Mouse (Mus musculus) left cerebral cortex, postnatal 10 days (tissue): ENCODE data around the gene Mef2c. TPM values are rescaled to one million over a fixed set of nuclear protein-coding genes. Genes with fewer than 3 reads are reported as not detected.

Experiments
- DNase-seq, 2 experiments: peaks; one replicate each; pipeline ENCODE4 v3.0.0; 2021 to 2022; ENCODE audit warnings: low spot score in 2 of 2, mixed read lengths in 1 of 2; ENCODE audit errors: extremely low spot score in 1 of 2
- intact Hi-C: fragments of 180-260 bp; cut with DNase I; formaldehyde crosslinking; loops from one replicate; pipeline ENCODE4 v1.15.1; 2025
- total RNA-seq, 2 experiments: library from RNA; stranded (reverse); gene quantifications; 2 replicates each; pipeline ENCODE4 v1.2.3; 2021

Gene Mef2c
- 1,000 to 10,000 TPM; 1,053 to 1,235 TPM for total RNA-seq

- intact Hi-C loops: no loop called here
- DNase-seq: no peak
Measured at GRCm38 (mm10) chr13:83503919-83504318, at the start of gene Mef2c. Gene Mef2c (plus strand): TSS chr13:83504034.

DNA sequence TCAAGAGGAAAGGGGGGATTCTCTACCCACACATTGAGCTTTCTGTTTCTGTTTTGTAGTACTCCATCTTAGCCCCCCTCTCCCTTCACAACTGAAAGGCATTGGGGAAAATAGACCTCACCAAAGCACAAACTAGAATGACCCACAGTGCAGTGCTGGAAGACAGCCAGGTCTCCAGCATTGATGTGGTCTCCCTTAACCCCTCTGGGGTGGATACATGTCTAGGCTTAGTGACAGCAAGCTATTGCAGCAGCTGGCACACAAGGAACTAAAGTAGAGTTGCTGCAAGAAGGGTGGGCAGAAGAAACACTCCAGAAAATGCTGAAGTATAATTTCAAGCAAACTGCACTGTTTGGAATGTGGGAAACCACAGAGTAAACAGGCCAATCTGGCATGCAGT, 45.1 kb upstream of the Mef2c start:
- DNase-seq: peak in 1 of 2 experiments; percentile 22
- intact Hi-C loops: no loop called here

- intact Hi-C loops: no loop called here
- no peak for DNase-seq
Measured at GRCm38 (mm10) chr13:83459600-83459999, 44.2 kb upstream of the Mef2c start.

DNA sequence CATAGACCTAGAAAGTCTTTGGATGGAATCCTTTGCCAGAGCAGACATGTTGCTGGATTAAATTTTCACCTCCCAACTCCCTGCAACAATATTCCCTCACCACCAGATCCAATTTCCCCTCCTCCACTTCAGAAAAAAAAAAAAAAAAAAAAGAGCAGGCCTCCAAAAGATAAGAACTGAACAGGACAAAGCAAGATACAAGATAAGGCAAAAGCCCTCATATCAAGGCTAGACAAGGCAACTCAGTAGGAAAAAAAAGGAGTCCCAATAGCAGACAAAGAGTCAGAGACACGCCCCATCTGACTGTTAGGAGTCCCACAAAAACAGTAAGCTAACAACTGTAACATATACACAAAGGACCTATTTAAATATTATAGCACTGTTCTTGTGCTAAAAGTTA, 43.2 kb upstream of the Mef2c start:
- intact Hi-C loops: no loop called here
- DNase-seq: no peak

DNA sequence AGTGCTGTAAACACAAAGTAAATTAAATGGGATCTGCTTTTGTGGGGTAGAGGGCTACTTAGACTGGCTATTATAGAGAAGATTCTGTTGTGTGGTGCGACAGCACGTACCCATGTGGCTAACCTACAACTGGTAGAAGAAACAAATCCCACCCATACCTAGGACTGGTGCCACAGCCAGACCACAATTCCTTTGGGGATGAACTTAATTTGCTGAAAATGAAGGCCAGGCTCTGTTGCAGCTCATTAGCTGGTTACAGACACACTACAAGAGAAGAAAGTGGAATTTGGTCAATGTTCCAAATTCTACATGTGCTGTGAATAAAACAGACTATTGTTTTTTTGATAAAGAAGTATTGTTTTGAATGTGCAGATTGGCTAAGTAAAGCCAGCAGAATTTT, 42.3 kb upstream of the Mef2c start:
- no peak for DNase-seq
- intact Hi-C loops: no loop called here

- DNase-seq: no peak
- intact Hi-C loops: no loop called here
Measured at GRCm38 (mm10) chr13:83466756-83467155, 37.1 kb upstream of the Mef2c start.

DNA sequence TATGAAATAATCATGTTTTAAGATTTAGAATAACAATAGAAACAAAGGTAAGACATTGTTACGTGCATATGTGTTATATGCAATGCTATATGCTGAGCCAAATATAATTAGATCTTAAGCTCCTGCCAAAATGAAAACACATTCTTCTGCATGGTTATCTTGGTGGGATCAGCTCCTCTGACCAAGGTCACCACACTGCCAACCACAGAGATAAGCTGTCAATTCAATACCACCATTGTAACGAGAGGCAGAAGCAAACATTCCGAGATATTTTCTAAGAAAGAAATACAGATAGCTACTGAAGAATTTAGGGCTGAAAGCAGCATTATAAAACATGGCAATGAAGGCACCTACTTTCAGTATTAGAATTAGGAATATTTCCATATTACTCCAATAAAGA, 35.0 kb upstream of the Mef2c start:
- intact Hi-C loops: no loop called here
- no peak for DNase-seq

GRCm38 (mm10) chr13:83473755-83474154, 30.1 kb upstream of the Mef2c start:
- intact Hi-C loops: no loop called here
- DNase-seq: no peak

DNA sequence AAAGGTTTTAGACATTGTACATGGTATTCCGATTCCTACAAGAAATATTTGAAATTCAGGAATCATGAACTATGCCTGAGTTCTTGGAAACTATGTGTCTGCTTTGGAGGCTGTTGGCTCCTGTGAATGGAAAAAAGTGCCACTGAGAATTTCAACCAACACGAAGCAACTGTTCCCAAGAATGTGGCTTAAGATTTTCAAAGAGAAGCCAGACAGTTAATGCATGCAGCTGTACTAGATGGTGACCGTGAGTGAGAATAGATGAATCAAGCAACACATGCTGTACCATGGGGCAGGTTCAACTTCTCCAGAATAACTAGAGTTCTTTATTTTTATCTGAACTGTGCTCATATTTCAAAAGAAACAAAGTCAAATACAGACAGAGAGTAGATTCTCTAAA, 23.4 kb upstream of the Mef2c start:
- peak in 1 of 2 experiments; percentile 22 for DNase-seq
- intact Hi-C loops: no loop called here

GRCm38 (mm10) chr13:83481310-83481709, 22.5 kb upstream of the Mef2c start:
- DNase-seq: peak; percentile 22 to 23
- intact Hi-C loops: no loop called here

- DNase-seq: no peak
- intact Hi-C loops: no loop called here
Measured at GRCm38 (mm10) chr13:83482087-83482486, 21.7 kb upstream of the Mef2c start.

DNA sequence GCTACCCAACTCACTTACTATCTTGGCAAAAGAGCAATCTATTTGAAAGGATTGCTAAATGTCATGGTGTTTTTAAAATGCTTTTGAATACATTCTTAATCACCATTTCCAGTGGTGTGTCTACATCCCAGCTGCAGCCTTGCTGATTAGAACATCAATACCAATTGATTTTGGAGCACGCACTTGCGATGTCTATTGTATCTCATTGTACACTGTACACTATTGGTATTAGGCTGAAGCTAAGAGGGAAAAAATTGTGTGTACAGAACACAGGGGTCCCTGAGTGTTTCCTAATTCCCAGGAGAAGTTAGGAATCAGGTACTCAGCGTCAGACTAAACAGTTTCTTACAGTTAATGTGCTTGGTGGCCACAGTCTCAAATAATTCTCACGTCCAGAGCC, 19.6 kb upstream of the Mef2c start:
- intact Hi-C loops: no loop called here
- no peak for DNase-seq

DNA sequence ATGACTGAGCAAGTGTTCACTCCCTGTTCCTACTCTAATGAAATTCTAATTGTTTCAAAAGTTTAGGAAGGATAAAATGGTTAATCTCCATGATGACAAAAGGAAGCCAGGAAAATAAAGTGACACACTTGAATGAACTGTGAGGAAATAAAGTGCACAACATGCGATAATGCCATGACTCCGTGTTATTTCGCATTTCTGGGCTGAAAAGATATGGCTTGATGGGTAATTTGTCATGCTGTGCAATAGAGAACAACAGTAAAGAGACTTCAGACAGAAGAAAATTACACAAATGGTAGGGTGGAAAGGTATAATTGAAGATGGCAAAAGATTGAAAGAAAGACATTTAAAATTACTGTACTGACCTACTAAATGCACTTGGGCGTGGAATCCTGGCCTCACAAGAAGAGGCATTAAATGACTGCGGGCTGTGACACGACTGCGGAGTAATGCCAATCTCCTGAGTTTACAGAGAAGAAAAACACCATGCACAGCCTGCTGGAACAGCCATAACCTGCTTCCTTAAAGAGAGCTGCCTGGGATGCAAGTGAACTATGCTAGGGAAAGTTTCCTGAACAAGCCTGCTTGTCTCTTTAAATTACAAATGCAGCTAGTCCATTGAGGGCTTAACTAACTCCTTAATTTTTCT, 19.0 kb upstream of the Mef2c start:
- intact Hi-C loops: no loop called here
- DNase-seq: no peak

GRCm38 (mm10) chr13:83492051-83492450, 11.8 kb upstream of the Mef2c start:
- intact Hi-C loops: no loop called here
- no peak for DNase-seq

DNA sequence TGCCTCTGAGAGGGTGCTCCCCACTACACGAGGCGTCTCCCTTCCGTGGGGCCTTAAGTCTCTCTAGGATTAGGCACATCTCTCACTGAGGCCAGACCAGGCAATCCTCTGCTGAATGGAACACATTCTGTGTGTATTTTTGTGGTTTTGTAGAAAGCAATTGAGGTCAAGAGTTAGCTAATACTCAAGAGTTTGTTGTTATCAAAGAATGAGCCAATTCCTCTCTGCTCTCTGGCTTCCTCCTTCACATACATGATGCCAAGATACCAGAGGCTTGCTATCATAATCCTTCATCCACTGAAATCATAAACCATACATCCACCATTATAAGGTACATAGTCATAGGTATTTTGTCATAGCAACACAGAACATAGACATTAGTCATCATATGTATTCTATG, 6.1 kb upstream of the Mef2c start:
- intact Hi-C loops: no loop called here
- DNase-seq: no peak

- intact Hi-C loops: no loop called here
- no peak for DNase-seq
Measured at GRCm38 (mm10) chr13:83499526-83499925, 4.3 kb upstream of the Mef2c start.

GRCm38 (mm10) chr13:83507687-83508086, 3.9 kb downstream of the Mef2c start:
- intact Hi-C loops: no loop called here
- no peak for DNase-seq

DNA sequence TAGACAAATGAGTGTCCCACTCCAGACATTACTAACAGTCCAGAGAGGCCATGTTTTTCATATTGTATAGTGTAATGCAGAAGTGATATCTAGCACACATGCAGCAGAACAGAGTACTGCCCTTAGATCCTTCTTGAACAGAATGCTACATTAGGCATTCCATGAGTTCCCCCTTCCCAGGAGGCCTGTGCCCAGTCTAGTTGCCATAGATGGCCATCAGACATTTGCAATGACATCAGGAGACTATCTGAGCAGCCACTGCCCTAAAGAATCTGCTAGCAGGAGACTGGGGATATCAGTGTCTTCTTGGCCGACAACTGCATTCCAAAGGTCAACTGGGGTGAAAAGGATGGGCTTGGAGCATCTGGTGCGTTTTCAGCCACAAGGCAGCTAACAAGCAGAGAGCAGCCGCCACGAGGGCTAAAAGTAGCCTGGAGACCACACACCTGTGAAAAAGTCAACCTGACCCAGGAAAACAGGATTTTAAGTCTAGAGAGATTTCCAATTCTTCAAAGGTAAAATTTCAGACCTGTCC, 11.2 kb downstream of the Mef2c start:
- intact Hi-C loops: loop anchor here (10.0 kb wide), 1 partner anchor 140 kb away; no protein-coding TSS in a partner anchor
- DNase-seq: no peak

- intact Hi-C loops: loop anchor here (10.0 kb wide), 1 partner anchor 143 kb away; no protein-coding TSS in a partner anchor
- peak; percentile 67 to 85 for DNase-seq
Measured at GRCm38 (mm10) chr13:83517660-83518609, 14.1 kb downstream of the Mef2c start.

DNA sequence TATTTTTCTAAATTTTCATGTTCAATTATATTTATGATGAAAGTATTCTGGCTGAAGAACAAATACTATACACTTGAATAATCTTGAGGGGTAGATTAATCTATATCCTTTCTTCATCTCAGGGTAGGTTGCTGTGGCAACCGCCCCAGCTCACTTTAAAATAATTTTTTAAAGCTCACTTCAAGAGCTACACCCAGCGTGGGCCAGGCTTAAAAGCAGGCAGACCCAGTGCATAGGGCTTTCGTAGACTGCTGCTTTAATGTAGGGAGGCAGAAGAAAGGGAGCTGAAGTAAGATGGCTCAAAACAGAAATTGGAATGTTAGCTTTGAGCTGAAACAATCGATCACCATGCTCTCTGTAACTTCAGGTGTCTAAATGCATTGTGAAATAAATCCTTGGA, 17.0 kb downstream of the Mef2c start:
- DNase-seq: peak in 1 of 2 experiments; percentile 28
- intact Hi-C loops: loop anchor here (5.0 to 10.0 kb wide), 5 partner anchors 396 to 1579 kb away; no protein-coding TSS in a partner anchor
